Mouse (Mus musculus) stomach, embryonic 16.5 days (tissue): ENCODE results near the gene Exo1. TPM values are rescaled to one million over a fixed set of nuclear protein-coding genes. Genes with fewer than 3 reads are reported as not detected.

Experiments used
- ATAC-seq: fragments of 200-750 bp; cut with Nextera tagmentation; 2 replicates; pipeline ENCODE4 v1.8.0; 2017; ENCODE audit warnings: moderate number of reproducible peaks, moderate TSS enrichment; ENCODE audit not compliant: insufficient read depth, low FRiP score
- H3K27ac ChIP-seq: fragments of 300-500 bp; sonication (generic); 2 replicates; pipeline ENCODE4 v1.5.1; 2014; ENCODE audit warnings: low read length
- H3K27me3 ChIP-seq: fragments of 300-500 bp; sonication (generic); 2 replicates; pipeline ENCODE4 v1.6.1; 2014; ENCODE audit warnings: low read length, control low read depth, mixed read lengths; ENCODE audit not compliant: control insufficient read depth, insufficient read depth
- H3K36me3 ChIP-seq: fragments of 300-500 bp; sonication (generic); 2 replicates; pipeline ENCODE4 v1.6.1; 2014; ENCODE audit warnings: low read length; ENCODE audit not compliant: control insufficient read depth, insufficient read depth
- H3K4me1 ChIP-seq: fragments of 300-500 bp; sonication (generic); 2 replicates; pipeline ENCODE4 v1.6.1; 2014; ENCODE audit warnings: low read length, control low read depth, mixed read lengths; ENCODE audit not compliant: control insufficient read depth, insufficient read depth
- H3K4me2 ChIP-seq: fragments of 300-500 bp; sonication (generic); 2 replicates; pipeline ENCODE4 v1.6.1; 2014; ENCODE audit warnings: low read depth, low read length, mixed read lengths
- H3K4me3 ChIP-seq: fragments of 300-500 bp; sonication (generic); replicated peaks from 2 replicates; pipeline ENCODE4 v1.5.1; 2014; ENCODE audit warnings: mild to moderate bottlenecking, low read length
- H3K9ac ChIP-seq: fragments of 300-500 bp; sonication (generic); 2 replicates; pipeline ENCODE4 v1.6.1; 2014; ENCODE audit warnings: low read length
- H3K9me3 ChIP-seq: fragments of 300-500 bp; sonication (generic); replicated peaks from 2 replicates; pipeline ENCODE4 v1.6.1; 2016; ENCODE audit warnings: low read length, control low read depth; ENCODE audit not compliant: control insufficient read depth
- WGBS: fragments of 180-500 bp; shearing (Covaris S2); extraction: QIAGEN DNeasy Blood & Tissue Kit; methylation state at CpG from one replicate; pipeline ENCODE4 v1.1.7; 2014; 5-methylcytosine and 5-hydroxymethylcytosine counted together
- polyA plus RNA-seq: library from polyadenylated mRNA; unstranded; fragments of >200 nt; fragmentation: Nextera tagmentation; extraction: Ambion mirVana; gene quantifications from 2 replicates; pipeline ENCODE4 v1.2.1, GENCODE M21; 2015

Gene Exo1
- polyA plus RNA-seq, 1 experiment from 2014 or later: 38.8 TPM

- no peak overlapping the region for H3K27ac ChIP-seq
- H3K9me3 ChIP-seq: no peaks in the 10 kb centered on the region
- no peak for ATAC-seq
- no peaks in the 10 kb centered on the region for H3K27me3 ChIP-seq
- 89% methylated on average over 7 of the region's 7 CpGs for WGBS
- no peak overlapping the region for H3K4me2 ChIP-seq
- no peak overlapping the region for H3K9ac ChIP-seq
- no peak overlapping the region for H3K4me3 ChIP-seq
- H3K36me3 ChIP-seq: no peaks in the 10 kb centered on the region
- H3K4me1 ChIP-seq: no peaks in the 10 kb centered on the region
These were observed 62.8 kb downstream of the Exo1 start for GRCm38 (mm10) chr1:175943168-175943567.

GRCm38 (mm10) chr1:175946718-175947315 is 66.4 kb downstream of the Exo1 start:
- H3K9ac ChIP-seq: no peak overlapping the region
- no peak overlapping the region for H3K4me2 ChIP-seq
- no peaks in the 10 kb centered on the region for H3K9me3 ChIP-seq
- H3K27me3 ChIP-seq: no peaks in the 10 kb centered on the region
- ATAC-seq: no peak
- 47% methylated on average over 4 of the region's 4 CpGs for WGBS
- no peak overlapping the region for H3K27ac ChIP-seq
- no peak overlapping the region for H3K4me3 ChIP-seq
- no peaks in the 10 kb centered on the region for H3K4me1 ChIP-seq
- no peaks in the 10 kb centered on the region for H3K36me3 ChIP-seq

- no peaks in the 10 kb centered on the region for H3K9me3 ChIP-seq
- H3K4me1 ChIP-seq: no peaks in the 10 kb centered on the region
- no peaks in the 10 kb centered on the region for H3K27me3 ChIP-seq
- no peak for ATAC-seq
- no peak overlapping the region for H3K4me2 ChIP-seq
- H3K9ac ChIP-seq: no peak overlapping the region
- H3K27ac ChIP-seq: no peak overlapping the region
- no peaks in the 10 kb centered on the region for H3K36me3 ChIP-seq
- H3K4me3 ChIP-seq: no peak overlapping the region
- WGBS: 81% methylated on average over 3 of the region's 3 CpGs
These were observed 70.0 kb downstream of the Exo1 start for GRCm38 (mm10) chr1:175950421-175950820.

GRCm38 (mm10) chr1:175950851-175951250 is 70.5 kb downstream of the Exo1 start:
- Histone ChIP-seq H3K4me1 (no peaks in the 10 kb centered on the region), H3K4me3 (no peak overlapping the region), H3K27ac (no peak overlapping the region), H3K36me3 (no peaks in the 10 kb centered on the region), H3K27me3 (no peaks in the 10 kb centered on the region), H3K9me3 (no peaks in the 10 kb centered on the region), H3K9ac (no peak overlapping the region), H3K4me2 (no peak overlapping the region)
- 83% methylated on average over 2 of the region's 2 CpGs for WGBS
- no peak for ATAC-seq

- ATAC-seq: no peak
- no peak overlapping the region for H3K4me3 ChIP-seq
- 88% methylated on average over 2 of the region's 2 CpGs for WGBS
These were observed 81.4 kb downstream of the Exo1 start for GRCm38 (mm10) chr1:175961786-175962185.

More at GRCm38 (mm10) chr1:175961786-175962185, 81.4 kb downstream of the Exo1 start:
- no peaks in the 10 kb centered on the region for H3K9me3 ChIP-seq
- no peaks in the 10 kb centered on the region for H3K4me1 ChIP-seq
- H3K9ac ChIP-seq: no peak overlapping the region
- no peak overlapping the region for H3K4me2 ChIP-seq
- no peak overlapping the region for H3K27ac ChIP-seq
- no peaks in the 10 kb centered on the region for H3K27me3 ChIP-seq
- H3K36me3 ChIP-seq: no peaks in the 10 kb centered on the region

Other genes starting within 250 kb of the Exo1 start
- gene Opn3, start 187.8 kb upstream of the Exo1 start, polyA plus RNA-seq: 5.2 and 5.9 TPM in 2 replicates
- gene Chml, start 187.7 kb upstream of the Exo1 start, polyA plus RNA-seq: 3.0 and 3.4 TPM in 2 replicates
- gene Wdr64, start 182.0 kb upstream of the Exo1 start, polyA plus RNA-seq: not detected in 2 replicates
- gene Gm38100, start 39.7 kb downstream of the Exo1 start, polyA plus RNA-seq: not detected in 2 replicates
- 0.26 and 1.2 TPM in 2 replicates for gene Rbm8a2, start 98.5 kb downstream of the Exo1 start, polyA plus RNA-seq